Mouse (Mus musculus): Measurements from ENCODE around the gene Slc38a5.

DNA sequence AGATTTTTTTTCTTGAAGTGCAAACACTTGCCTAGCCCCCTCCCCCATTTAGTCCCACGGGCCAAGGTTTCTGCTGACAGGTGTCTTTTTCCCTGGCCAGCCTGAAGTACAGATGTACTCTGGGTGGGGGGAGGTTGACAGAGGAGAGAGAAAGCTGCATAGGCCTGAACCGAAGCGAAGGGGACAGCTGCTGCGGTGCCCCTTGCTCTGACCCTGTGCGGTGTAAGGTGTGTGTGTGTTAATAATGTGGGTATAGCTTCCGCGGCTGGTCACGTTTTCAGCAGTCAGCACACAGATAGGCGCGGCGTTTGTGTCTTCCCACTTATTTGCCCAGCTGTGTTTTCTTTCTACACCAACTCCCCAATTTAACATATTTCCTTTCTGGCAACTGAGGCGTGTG lies 11.5 kb upstream of the Slc38a5 start:
- TF ChIP-seq POLR2A (IDR thresholded peaks at IDR 0.05; ENCODE audit: insufficient read depth, low read length) (no peak), CTCF (IDR thresholded peaks at IDR 0.05; ENCODE audit: low read depth, low read length) (no peak), EP300 (IDR thresholded peaks at IDR 0.05; ENCODE audit: insufficient read depth, low read depth, low read length) (no peak)

Measured in ES-Bruce4 (cell line).